In the genomic region with DNA sequence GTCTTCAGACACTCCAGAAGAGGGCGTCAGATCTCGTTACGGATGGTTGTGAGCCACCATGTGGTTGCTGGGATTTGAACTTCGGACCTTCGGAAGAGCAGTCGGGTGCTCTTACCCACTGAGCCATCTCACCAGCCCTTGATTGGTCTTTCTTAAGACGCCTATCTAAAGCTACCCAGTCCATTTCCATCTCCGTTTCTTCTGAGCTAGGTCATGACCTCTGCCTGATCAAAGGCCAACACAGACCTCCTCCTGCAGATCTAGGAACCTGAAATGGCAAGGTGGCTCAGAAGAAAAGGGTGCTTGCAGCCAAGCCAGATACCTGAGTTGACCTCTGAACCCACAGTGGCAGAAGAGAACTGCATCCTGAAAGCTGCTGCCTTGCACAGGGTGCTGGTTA, we compare ENCODE assay signal across 2 mouse cellular contexts. TPM values are rescaled to one million over a fixed set of nuclear protein-coding genes. Genes with fewer than 3 reads are reported as not detected.
"Had no signal": no experiment of that assay in that cellular context is flagged by ENCODE, and none has a peak within 500 bp of the region (broad histone marks: within the 10 kb centered on the region; RNA-seq: fewer than 3 reads in every experiment).

No protein-coding gene starts in this region.

RNA-seq across cellular contexts. Expression of a gene that starts 50.6 kb away (rescaled TPM):
- total RNA-seq: monocyte, adult 5-6 weeks; neutrophil, adult 5-6 weeks had no signal
